Mouse (Mus musculus) activated CD4-positive, CD25-positive, alpha-beta regulatory T cell, adult 9 weeks (primary cell): Measurements from ENCODE around the gene Rab40c. TPM values are rescaled to one million over a fixed set of nuclear protein-coding genes. Genes with fewer than 3 reads are reported as not detected.

ENCODE experiments used
- polyA plus RNA-seq: library from polyadenylated mRNA; unstranded; fragments of 100-300 nt; shearing (Covaris generic); gene quantifications from one replicate; pipeline ENCODE4 v1.2.1, GENCODE M21; 2017

Rab40c gene
- 5.1 TPM for polyA plus RNA-seq

GRCm38 (mm10) chr17:25919144-25919785 is at the start of gene Rab40c:
Rab40c (minus strand) TSS chr17:25919727.

GRCm38 (mm10) chr17:25951803-25952623 is 32.5 kb upstream of the Rab40c start, which contains the start of gene A930017K11Rik:
A930017K11Rik (minus strand) TSS chr17:25952565.

DNA sequence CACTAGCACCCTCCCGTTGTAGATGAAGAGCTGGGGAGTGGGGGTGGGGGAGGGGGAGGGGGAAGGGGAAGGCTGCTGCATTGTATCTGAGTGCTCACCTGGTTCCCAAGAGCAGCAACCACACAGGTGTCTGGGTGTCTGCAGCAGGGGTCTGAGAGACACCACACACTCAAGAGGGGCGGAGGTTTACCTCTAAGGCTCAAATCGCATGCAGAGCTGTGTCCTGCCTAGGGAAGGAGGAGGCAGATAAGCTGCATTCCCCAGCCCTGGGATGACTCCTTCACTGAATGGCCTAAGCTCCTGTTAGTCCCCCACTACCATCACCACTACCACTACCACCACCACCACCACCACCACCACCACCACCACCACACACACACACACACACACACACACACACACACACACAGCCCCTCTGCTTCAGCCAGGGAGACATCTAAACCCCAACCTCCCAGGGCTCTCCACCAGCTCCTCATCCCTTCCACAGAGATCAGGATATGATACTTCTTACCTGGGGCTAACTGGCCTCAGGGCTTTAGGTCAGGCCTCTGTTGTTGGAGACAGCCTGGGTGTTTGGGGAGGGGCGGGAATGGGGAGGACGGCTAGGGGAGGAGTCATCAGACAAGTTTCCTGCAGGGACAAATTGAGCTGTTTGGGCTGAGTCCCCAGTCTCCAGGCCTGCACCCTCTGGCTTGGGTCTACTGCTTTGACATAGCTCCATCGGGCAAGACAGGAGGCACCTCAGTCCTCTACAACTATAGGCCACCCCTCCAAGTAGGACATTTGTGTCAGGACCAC is 25.0 kb upstream of the Rab40c start, which contains the start of the genes Pigq and Nhlrc4:
TSS of gene Pigq (minus strand) at position 571 of the 798 bp plus-strand sequence.
TSS of gene Nhlrc4 (minus strand) at position 596 of the 798 bp plus-strand sequence.

DNA sequence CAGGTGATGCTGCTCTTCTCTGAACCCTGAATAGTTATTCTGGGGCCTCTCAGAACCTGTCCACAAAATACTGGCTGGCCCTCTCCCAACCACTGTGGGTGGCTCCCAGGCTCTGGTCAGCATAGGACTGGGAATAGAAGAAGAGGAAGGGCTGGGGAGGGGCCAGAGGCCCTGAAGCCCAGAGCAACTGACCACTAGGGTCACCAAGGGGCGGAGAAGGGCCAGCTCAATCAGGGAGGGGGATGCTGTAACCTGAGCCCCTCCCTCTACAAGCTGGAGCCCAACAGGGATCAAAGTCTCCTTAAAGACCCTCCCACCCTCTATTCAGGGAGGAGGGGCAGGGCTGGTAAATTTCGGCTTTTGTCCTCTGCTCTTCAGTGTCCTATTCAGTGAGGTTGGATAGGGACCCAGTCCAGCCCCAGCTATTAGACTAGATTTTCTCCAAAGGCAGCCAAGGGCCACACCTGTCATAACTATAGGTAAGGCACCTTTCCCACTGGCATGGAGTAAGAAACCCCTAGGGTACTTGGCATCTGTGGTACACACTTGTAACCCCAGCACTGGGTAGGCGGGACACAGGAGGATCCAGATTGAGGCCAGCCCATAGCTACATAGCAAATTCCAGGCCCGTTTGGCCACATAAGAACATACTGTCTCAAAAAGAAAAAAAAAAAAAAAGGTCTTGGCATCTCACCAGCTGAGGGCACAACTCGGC is 39.2 kb downstream of the Rab40c start, which contains the start of gene Wfikkn1:
TSS of gene Wfikkn1 (minus strand) at position 663 of the 715 bp plus-strand sequence.

DNA sequence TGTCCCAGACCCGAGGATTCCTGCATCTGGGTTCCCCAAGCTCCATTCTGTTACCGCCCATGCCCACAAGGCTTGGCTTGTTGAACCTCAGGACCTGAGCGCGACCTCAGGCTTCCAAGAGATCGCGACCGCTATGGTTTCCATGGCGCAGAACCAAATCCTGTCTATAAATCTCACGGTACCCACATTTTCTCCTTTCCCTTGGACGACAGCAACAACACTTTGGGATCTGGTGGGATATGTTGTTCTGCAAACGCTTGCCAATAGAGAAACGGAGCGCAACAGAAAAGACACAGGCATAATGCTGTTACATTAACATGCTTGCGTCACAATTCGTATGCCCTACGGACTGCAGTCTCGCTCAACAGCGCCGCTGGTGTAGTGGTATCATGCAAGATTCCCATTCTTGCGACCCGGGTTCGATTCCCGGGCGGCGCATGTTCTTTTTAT is 44.8 kb downstream of the Rab40c start, which contains the start of gene Mettl26:
TSS of gene Mettl26 (plus strand) at position 354 of the 450 bp plus-strand sequence.

GRCm38 (mm10) chr17:25868601-25869191 is 50.8 kb downstream of the Rab40c start, which contains the start of gene Mcrip2:
Mcrip2 (minus strand) TSS chr17:25868764.

GRCm38 (mm10) chr17:25860832-25861703 is 58.5 kb downstream of the Rab40c start, which contains the start of gene Wdr90:
Wdr90 (minus strand) TSS chr17:25861501.

DNA sequence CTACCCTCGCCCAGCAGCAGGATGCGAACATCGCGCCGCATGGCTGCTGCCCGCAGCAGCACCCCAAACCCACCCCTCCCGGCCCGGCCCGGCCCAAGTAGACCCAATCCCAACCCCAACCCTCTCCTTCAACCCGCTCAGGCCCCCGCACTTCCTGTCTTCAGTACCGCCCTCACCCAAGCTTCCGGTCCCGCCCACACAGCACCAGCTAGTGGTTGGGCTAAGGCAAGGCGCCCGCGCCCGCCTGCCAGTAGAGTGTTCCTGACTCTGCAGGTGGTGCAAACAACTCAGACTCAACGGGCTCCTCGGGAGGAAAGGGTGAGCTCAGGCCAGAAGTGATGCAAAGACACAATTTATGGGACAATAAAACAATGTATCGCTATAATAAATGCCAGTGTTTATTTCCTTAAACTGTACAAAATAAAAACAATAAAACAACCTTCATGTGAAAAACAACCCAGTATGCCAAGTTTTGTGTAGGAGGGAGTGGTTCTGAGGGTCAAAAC is 75.1 kb downstream of the Rab40c start, which contains the start of gene Rhot2:
TSS of gene Rhot2 (minus strand) at position 456 of the 506 bp plus-strand sequence.

DNA sequence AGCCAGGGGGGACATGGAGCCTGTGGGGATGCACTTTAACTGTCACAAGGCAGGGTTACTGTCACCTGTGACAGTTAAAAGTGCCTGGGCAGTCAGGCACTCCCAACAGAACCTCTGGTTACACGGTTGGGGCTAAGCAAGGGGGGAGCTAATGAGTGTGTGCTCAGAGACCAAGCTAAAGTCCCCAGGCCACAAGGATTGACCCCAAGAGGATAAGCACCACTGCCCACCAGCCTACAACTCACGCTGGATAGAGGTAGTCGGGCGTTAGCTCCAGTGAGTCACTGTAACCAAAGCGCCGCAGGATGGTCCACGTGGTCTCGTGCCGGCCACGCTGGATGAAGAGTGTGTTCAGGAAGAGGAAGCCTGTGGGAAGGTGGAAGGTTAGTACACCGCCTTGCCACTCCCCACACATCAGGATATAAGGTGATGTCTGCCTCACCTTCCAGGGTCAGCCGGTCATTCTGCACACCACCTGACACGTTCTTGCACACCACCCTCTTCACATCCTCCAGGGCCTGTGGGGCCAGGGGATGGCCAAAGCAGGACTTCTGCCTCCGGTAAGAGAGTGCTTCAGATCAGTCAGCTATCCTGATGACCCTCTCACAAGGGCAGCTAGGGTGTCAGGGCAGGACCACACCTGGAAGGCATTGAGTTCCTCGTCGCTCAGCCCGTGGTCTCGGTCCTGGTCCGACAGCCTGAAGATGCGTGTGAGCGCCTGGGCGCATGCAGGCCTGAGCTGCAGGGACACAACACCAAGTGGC is 78.2 kb downstream of the Rab40c start, which contains the start of gene Gm20683:
TSS of gene Gm20683 (minus strand) at position 647 of the 764 bp plus-strand sequence.

DNA sequence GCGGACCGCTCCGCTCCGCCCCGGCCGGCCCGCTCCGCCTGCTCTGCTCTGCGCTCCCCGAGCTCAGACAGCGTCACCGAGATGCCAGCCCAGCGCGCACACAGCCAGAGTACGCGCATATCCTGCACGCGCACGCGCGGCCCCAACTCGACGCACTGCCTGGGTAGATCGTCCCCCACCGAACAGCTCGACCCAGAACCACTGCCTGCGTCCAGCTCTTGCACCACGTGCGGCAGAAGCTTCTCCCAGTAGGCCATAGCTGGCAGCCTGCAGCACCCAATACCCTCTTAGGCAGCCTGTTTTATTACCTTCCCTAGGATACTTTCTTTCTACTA is 82.5 kb downstream of the Rab40c start, which contains the start of gene Rhbdl1:
TSS of gene Rhbdl1 (minus strand) at position 220 of the 335 bp plus-strand sequence.

DNA sequence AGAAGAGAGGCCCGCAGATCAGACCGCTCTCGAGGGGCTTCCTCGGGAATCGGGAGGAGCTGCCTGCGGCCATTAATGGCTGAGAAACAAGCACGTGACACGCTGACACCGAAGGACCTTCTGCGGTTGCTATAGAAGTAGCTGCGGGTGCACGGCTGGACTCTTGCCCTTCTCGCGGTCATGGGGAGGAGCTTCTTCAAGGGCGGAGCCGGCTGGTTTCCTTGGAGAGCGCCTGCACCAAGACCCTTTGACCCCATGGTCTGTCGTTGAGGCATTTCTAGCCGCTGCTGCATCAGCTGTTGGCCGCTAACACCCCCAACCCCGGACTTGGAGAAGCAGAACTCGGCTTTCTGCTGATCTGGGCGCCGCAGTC is 86.2 kb downstream of the Rab40c start, which contains the start of gene Stub1:
TSS of gene Stub1 (minus strand) at position 114 of the 373 bp plus-strand sequence.

Other genes starting within 250 kb of the Rab40c start
- not detected for gene Gng13, start 202.6 kb downstream of the Rab40c start, polyA plus RNA-seq
- gene Chtf18, start 192.3 kb downstream of the Rab40c start, polyA plus RNA-seq = 6.7 TPM
- gene Rpusd1, start 192.1 kb downstream of the Rab40c start, polyA plus RNA-seq = 19.7 TPM
- 0.17 TPM for gene Mslnl, start 183.7 kb downstream of the Rab40c start, polyA plus RNA-seq
- gene Msln, start 165.3 kb downstream of the Rab40c start, polyA plus RNA-seq = not detected
- 28.0 TPM for gene Narfl, start 146.0 kb downstream of the Rab40c start, polyA plus RNA-seq
- gene Haghl, start 134.1 kb downstream of the Rab40c start, polyA plus RNA-seq = 38.4 TPM
- gene Ccdc78, start 133.1 kb downstream of the Rab40c start, polyA plus RNA-seq = 0.83 TPM
- gene Fam173a, start 126.8 kb downstream of the Rab40c start, polyA plus RNA-seq = 245 TPM
- not detected for gene AC134908.4, start 124.1 kb downstream of the Rab40c start, polyA plus RNA-seq
- gene Metrn, start 122.6 kb downstream of the Rab40c start, polyA plus RNA-seq = 9.6 TPM
- gene Fbxl16, start 110.6 kb downstream of the Rab40c start, polyA plus RNA-seq = not detected
- 45.9 TPM for gene Wdr24, start 96.1 kb downstream of the Rab40c start, polyA plus RNA-seq
- gene Jmjd8, start 90.9 kb downstream of the Rab40c start, polyA plus RNA-seq = 42.2 TPM
- 91.2 TPM for gene Stub1, start 86.3 kb downstream of the Rab40c start, polyA plus RNA-seq
- gene Rhbdl1, start 82.4 kb downstream of the Rab40c start, polyA plus RNA-seq = 0.57 TPM
- 0.75 TPM for gene Gm20683, start 78.0 kb downstream of the Rab40c start, polyA plus RNA-seq
- 50.2 TPM for gene Rhot2, start 74.9 kb downstream of the Rab40c start, polyA plus RNA-seq
- gene Wdr90, start 58.2 kb downstream of the Rab40c start, polyA plus RNA-seq = 7.3 TPM
- 5.7 TPM for gene Mcrip2, start 51.0 kb downstream of the Rab40c start, polyA plus RNA-seq
- gene Mettl26, start 44.7 kb downstream of the Rab40c start, polyA plus RNA-seq = 95.5 TPM
- 1.0 TPM for gene Wfikkn1, start 38.9 kb downstream of the Rab40c start, polyA plus RNA-seq
- gene Pigq, start 25.2 kb upstream of the Rab40c start, polyA plus RNA-seq = 71.1 TPM
- gene Nhlrc4, start 25.2 kb upstream of the Rab40c start, polyA plus RNA-seq = not detected
- gene A930017K11Rik, start 32.8 kb upstream of the Rab40c start, polyA plus RNA-seq = not detected
- 22.0 TPM for gene Capn15, start 66.1 kb upstream of the Rab40c start, polyA plus RNA-seq
- gene Rab11fip3, start 149.8 kb upstream of the Rab40c start, polyA plus RNA-seq = 2.0 TPM
- 37.5 TPM for gene Decr2, start 170.6 kb upstream of the Rab40c start, polyA plus RNA-seq
- gene Nme4, start 175.9 kb upstream of the Rab40c start, polyA plus RNA-seq = 0.89 TPM
- 4.4 TPM for gene Tmem8, start 193.6 kb upstream of the Rab40c start, polyA plus RNA-seq
- 82.4 TPM for gene Mrpl28, start 203.8 kb upstream of the Rab40c start, polyA plus RNA-seq
- gene Axin1, start 219.0 kb upstream of the Rab40c start, polyA plus RNA-seq = 7.7 TPM